Mouse (Mus musculus) liver, embryonic 12.5 days (tissue): ENCODE data around the gene Thtpa. TPM values are rescaled to one million over a fixed set of nuclear protein-coding genes. Genes with fewer than 3 reads are reported as not detected.

Experiments used
- ATAC-seq: fragments of 200-750 bp; cut with Nextera tagmentation; 2 replicates; pipeline ENCODE4 v1.8.0; 2017; ENCODE audit warnings: moderate number of reproducible peaks, mild to moderate bottlenecking, moderate library complexity
- H3K27ac ChIP-seq: fragments of 300-500 bp; sonication (generic); 2 replicates; pipeline ENCODE4 v1.5.1; 2016; ENCODE audit warnings: mild to moderate bottlenecking
- H3K27me3 ChIP-seq: fragments of 300-500 bp; sonication (generic); replicated peaks from 2 replicates; pipeline ENCODE4 v1.6.1; 2016; ENCODE audit warnings: mild to moderate bottlenecking, moderate library complexity
- H3K36me3 ChIP-seq: fragments of 300-500 bp; sonication (generic); 2 replicates; pipeline ENCODE4 v1.6.1; 2016; ENCODE audit warnings: mild to moderate bottlenecking, moderate library complexity
- H3K4me1 ChIP-seq: fragments of 300-500 bp; sonication (generic); 2 replicates; pipeline ENCODE4 v1.6.1; 2016
- H3K4me2 ChIP-seq: fragments of 300-500 bp; sonication (generic); 2 replicates; pipeline ENCODE4 v1.6.1; 2016; ENCODE audit warnings: mild to moderate bottlenecking, moderate library complexity
- H3K4me3 ChIP-seq: fragments of 300-500 bp; sonication (generic); 2 replicates; pipeline ENCODE4 v1.5.1; 2016; ENCODE audit warnings: mild to moderate bottlenecking, moderate library complexity
- H3K9ac ChIP-seq: fragments of 300-500 bp; sonication (generic); 2 replicates; pipeline ENCODE4 v1.6.1; 2016; ENCODE audit warnings: mild to moderate bottlenecking, moderate library complexity
- H3K9me3 ChIP-seq: fragments of 300-500 bp; sonication (generic); replicated peaks from 2 replicates; pipeline ENCODE4 v1.6.1; 2016; ENCODE audit warnings: mild to moderate bottlenecking, moderate library complexity
- WGBS: fragments of 180-500 bp; shearing (Covaris S2); methylation state at CpG from one replicate; pipeline ENCODE4 v1.1.7; 2016; ENCODE audit not compliant: insufficient replicate concordance; 5-methylcytosine and 5-hydroxymethylcytosine counted together
- polyA plus RNA-seq: library from polyadenylated mRNA; unstranded; fragments of >200 nt; fragmentation: Nextera tagmentation; extraction: Ambion mirVana; gene quantifications from 2 replicates; pipeline ENCODE4 v1.2.1, GENCODE M21; 2016

Thtpa gene
- polyA plus RNA-seq, 1 experiment from 2014 or later: 6.9 TPM

DNA sequence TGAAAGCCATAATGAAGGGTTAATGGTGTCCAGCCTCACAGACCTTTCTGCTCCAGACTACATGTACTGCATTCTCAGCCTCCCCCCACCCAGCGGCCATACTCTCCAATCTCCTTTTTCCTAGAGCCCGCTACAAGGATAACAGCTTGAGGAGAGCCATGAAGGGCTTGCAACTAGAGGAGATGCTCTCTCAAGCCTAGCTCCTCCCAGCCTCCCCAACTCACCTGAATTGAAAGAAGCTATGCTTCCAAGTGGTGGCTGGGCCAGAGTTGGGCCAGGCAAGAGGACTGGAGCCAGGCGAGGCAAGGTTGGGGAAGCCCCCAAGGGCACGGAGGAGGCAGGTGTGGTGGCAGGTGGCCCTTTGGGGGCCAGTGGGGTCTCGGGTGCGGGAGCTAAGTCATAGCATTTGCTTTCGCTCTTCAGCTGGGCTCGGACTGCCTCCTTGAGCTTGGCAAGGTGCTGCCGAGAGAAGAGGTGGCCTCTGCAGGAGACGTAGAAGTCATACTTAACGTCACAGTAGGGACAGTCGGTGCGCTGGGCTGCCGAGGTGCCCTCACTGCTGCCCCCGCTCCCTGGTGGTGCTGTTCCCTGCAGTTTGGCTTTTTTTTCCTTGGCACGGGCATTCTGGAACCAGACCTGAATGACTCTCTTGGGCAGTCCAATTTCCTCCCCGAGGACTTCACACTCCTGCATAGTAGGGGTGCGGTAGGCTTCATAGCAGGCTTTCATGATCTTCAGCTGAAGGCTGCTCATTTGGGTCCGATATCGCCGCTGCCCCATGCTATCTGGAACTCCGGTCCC lies 30.8 kb upstream of the Thtpa start:
- H3K4me3 ChIP-seq: peak overlapping the region; percentile 72
- no peaks in the 10 kb centered on the region for H3K9me3 ChIP-seq
- H3K27me3 ChIP-seq: peaks cover 28% of the 10 kb centered on the region
- ATAC-seq: no peak
- WGBS: 72% methylated on average over 22 of the region's 22 CpGs
- H3K36me3 ChIP-seq: peaks cover 12% of the 10 kb centered on the region
- H3K27ac ChIP-seq: peak overlapping the region; percentile 92
- peak overlapping the region; percentile 90 for H3K9ac ChIP-seq
- H3K4me2 ChIP-seq: peak overlapping the region; percentile 89
- peaks cover 71% of the 10 kb centered on the region for H3K4me1 ChIP-seq

GRCm38 (mm10) chr14:55064481-55065370 lies 29.9 kb upstream of the Thtpa start:
- Histone ChIP-seq H3K4me2 (peak overlapping the region; percentile 89), H3K27ac (no peak overlapping the region), H3K4me3 (peak overlapping the region; percentile 72), H3K9ac (peak overlapping the region; percentile 90), H3K9me3 (no peaks in the 10 kb centered on the region), H3K27me3 (peaks cover 28% of the 10 kb centered on the region), H3K4me1 (peaks cover 62% of the 10 kb centered on the region), H3K36me3 (peaks cover 12% of the 10 kb centered on the region)
- WGBS: 52% methylated on average over 35 of the region's 35 CpGs
- ATAC-seq: no peak

DNA sequence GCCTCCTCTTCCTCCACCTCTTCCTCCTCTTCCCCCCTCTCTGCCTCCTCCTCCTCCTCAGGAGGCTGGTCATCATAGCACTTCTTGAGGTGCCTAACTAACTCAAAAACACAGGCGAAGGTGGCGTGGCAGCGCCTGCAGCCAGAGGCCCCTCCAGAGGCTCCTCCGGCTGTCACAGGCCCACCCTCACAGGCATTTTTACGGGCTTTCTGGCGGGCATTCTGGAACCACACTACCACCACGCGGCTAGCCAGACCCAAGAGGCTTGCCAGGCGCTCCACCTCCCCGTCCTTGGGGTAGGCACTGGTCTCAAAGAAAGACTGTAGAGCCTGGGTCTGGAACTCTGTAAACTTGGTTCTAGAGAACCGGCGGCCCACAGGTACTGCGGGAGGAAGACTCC lies 29.2 kb upstream of the Thtpa start:
- Histone ChIP-seq H3K36me3 (peaks cover 12% of the 10 kb centered on the region), H3K27me3 (peaks cover 33% of the 10 kb centered on the region), H3K4me1 (peaks cover 57% of the 10 kb centered on the region), H3K27ac (no peak overlapping the region), H3K4me3 (peak overlapping the region; percentile 72), H3K4me2 (peak overlapping the region; percentile 89), H3K9ac (peak overlapping the region; percentile 90; the same call in 1 of the 2 replicates), H3K9me3 (no peaks in the 10 kb centered on the region)
- 75% methylated on average over 13 of the region's 13 CpGs for WGBS
- ATAC-seq: no peak

- WGBS: 81% methylated on average over 8 of the region's 8 CpGs
- no peak for ATAC-seq
- Histone ChIP-seq H3K4me3 (no peak overlapping the region), H3K27ac (no peak overlapping the region), H3K36me3 (peaks cover 12% of the 10 kb centered on the region), H3K27me3 (peaks cover 38% of the 10 kb centered on the region), H3K4me1 (peaks cover 51% of the 10 kb centered on the region), H3K9ac (no peak overlapping the region), H3K4me2 (0 out of 2 replicates have a peak overlapping the region, but pooled peaks have one; percentile 89), H3K9me3 (no peaks in the 10 kb centered on the region)
Observed at GRCm38 (mm10) chr14:55066042-55066441, 28.5 kb upstream of the Thtpa start.

GRCm38 (mm10) chr14:55071756-55072155 lies 22.8 kb upstream of the Thtpa start:
- WGBS: 25% methylated on average over 19 of the region's 19 CpGs
- H3K27me3 ChIP-seq: peaks cover 64% of the 10 kb centered on the region
- H3K9ac ChIP-seq: no peak overlapping the region
- peak overlapping the region; percentile 20; the same call in 1 of the 2 replicates for H3K4me2 ChIP-seq
- H3K4me1 ChIP-seq: peaks cover 20% of the 10 kb centered on the region
- H3K27ac ChIP-seq: no peak overlapping the region
- ATAC-seq: 0 out of 2 replicates have a peak, but pooled peaks have one; percentile 16
- no peak overlapping the region for H3K4me3 ChIP-seq
- H3K36me3 ChIP-seq: peaks cover 41% of the 10 kb centered on the region
- no peaks in the 10 kb centered on the region for H3K9me3 ChIP-seq

DNA sequence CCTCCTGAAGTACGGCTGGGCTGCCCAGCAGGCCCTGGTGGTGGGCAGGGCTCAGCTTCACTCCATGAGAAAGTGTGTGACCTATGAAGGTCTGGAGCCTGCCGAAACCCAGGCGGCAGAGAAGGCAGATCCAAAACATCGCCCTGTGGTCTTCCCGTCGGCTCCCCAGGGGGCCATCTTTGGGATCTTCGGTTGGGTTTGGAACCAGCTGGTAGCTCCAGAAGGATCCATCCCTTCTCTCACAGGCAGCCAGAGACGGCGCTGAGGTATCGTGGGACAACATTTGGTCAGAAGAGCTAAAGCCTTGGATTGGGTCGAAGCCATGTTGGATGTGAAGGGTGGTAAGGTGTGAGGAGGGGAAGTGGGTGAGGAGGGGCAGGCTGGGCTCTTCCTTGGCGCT lies 20.2 kb upstream of the Thtpa start:
- 89% methylated on average over 12 of the region's 12 CpGs for WGBS
- ATAC-seq: no peak
- H3K27me3 ChIP-seq: peaks cover 86% of the 10 kb centered on the region

GRCm38 (mm10) chr14:55076224-55076623 lies 18.4 kb upstream of the Thtpa start:
- Histone ChIP-seq H3K9ac (no peak overlapping the region), H3K4me1 (peaks cover 46% of the 10 kb centered on the region), H3K4me3 (no peak overlapping the region), H3K4me2 (no peak overlapping the region), H3K36me3 (peaks cover 37% of the 10 kb centered on the region), H3K27ac (no peak overlapping the region), H3K9me3 (no peaks in the 10 kb centered on the region), H3K27me3 (peaks cover 74% of the 10 kb centered on the region)
- ATAC-seq: no peak
- WGBS: 64% methylated on average over 6 of the region's 6 CpGs

More for the DNA sequence above, 20.2 kb upstream of the Thtpa start:
- Histone ChIP-seq H3K4me1 (peaks cover 43% of the 10 kb centered on the region), H3K9me3 (no peaks in the 10 kb centered on the region), H3K4me3 (no peak overlapping the region), H3K36me3 (peaks cover 37% of the 10 kb centered on the region), H3K4me2 (no peak overlapping the region), H3K27ac (no peak overlapping the region), H3K9ac (no peak overlapping the region)

DNA sequence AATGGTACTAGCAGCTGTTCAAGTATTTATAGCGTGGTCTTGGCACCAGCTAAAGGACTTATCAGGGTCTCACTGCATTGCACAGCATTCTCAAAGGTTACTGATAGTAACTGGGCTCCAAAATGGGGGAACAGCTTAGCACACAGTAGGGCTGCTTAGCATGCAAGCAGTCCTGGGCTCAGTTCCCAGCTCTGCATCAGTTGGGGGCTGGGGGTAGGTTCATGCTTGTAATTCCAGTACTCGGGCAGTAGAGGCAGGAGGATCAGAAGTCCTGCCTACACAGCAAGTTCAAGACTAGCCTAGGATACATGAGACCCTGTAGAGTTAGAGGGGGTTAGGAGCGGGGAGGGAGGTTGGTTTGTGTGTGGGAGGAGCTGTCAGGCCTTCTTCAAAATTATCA lies 17.6 kb upstream of the Thtpa start:
- Histone ChIP-seq H3K9me3 (no peaks in the 10 kb centered on the region), H3K4me3 (no peak overlapping the region), H3K4me1 (peaks cover 39% of the 10 kb centered on the region), H3K9ac (no peak overlapping the region), H3K4me2 (no peak overlapping the region), H3K27me3 (peaks cover 67% of the 10 kb centered on the region), H3K27ac (no peak overlapping the region), H3K36me3 (peaks cover 32% of the 10 kb centered on the region)
- WGBS: 58% methylated on average over 3 of the region's 3 CpGs
- no peak for ATAC-seq

DNA sequence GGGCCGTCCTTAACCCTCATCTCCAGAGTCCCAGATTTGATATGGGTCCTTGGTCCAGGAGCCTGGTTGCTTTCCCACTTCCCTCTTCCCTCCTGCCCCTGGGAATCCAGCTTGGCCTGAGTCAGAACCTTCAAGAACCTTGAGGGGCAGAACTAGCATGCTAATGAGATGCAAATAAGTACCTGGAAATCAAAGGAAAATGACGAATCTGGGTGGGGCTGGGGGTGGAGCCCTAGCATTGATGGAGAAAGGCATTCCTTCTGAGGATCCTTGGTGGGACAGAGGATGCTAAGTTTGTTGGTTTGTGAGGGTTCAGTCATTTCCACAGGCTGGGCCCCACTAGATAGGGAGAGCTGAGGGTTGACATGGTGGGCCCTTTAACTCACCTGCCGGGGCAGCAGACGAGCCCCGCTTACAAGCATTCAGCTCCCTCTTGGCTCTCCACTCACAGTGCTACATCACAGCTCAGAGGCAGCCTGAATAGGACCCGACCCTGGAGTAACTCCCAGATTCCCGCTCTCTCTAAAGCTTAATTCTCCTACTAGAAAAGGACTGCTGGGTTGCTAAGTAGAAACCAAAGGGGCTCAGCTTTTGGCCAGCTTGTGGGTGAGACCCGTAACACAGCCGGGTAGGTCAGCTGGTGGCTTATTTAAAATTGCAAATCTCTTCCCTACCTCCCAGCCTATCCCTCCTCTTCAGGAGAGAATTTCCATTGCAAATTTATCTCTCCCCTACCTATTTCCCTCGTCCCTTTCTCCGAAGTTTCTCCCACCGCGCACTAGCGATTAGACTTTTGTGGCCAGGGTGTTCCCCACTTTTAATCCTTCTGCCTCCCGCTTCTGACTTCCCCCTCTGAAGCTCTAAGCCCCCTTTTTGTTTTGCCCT lies 16.9 kb upstream of the Thtpa start:
- Histone ChIP-seq H3K27ac (no peak overlapping the region), H3K4me3 (no peak overlapping the region), H3K36me3 (peaks cover 24% of the 10 kb centered on the region), H3K4me2 (peak overlapping the region; percentile 39; the same call in 1 of the 2 replicates), H3K4me1 (peaks cover 32% of the 10 kb centered on the region), H3K9me3 (no peaks in the 10 kb centered on the region), H3K9ac (no peak overlapping the region), H3K27me3 (peaks cover 59% of the 10 kb centered on the region)
- no peak for ATAC-seq
- WGBS: 30% methylated on average over 15 of the region's 15 CpGs

DNA sequence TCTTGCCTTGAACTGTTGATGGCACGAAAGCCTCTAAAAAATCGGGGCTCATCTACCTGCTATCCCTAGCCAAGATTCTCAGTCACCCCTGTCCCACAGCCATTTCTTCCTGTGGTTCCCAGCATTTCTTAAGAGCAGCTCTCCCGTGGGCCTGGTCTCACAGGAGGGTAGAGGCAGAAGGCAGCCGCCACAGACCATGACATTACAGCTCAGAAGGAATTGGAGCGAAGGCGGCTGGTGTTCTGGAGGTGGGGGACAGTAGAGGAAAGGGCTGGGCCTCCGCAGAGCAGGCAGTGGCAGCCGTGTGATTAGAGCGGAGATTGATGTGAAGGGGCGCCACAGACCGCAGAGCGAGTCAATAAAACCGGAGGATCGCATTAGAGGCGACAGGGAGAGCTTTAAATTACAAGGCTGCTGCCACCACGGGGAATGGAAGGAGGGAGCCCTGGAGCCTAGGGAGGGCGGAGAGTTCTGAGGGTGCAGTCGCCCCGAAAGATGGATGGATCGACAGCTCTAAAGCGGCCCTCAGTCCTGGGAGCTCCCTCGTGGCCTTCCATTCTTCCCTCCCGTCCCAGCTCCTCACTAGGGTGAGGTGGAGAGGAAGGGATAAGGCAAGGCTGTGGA lies 16.1 kb upstream of the Thtpa start:
- H3K27ac ChIP-seq: no peak overlapping the region
- peaks cover 32% of the 10 kb centered on the region for H3K4me1 ChIP-seq
- WGBS: 3% methylated on average over 23 of the region's 23 CpGs
- H3K9me3 ChIP-seq: no peaks in the 10 kb centered on the region
- H3K4me3 ChIP-seq: 0 out of 2 replicates have a peak overlapping the region, but pooled peaks have one; percentile 0
- peaks cover 53% of the 10 kb centered on the region for H3K27me3 ChIP-seq
- H3K36me3 ChIP-seq: peaks cover 16% of the 10 kb centered on the region
- 0 out of 2 replicates have a peak overlapping the region, but pooled peaks have one; percentile 3 for H3K9ac ChIP-seq
- H3K4me2 ChIP-seq: peak overlapping the region; percentile 39
- 0 out of 2 replicates have a peak, but pooled peaks have one; percentile 38 for ATAC-seq
